Mouse (Mus musculus): Measurements from ENCODE around the gene Liph.
"Not testable (repeated sequence)": the region's sequence is repeated elsewhere in the genome, so short reads cannot be mapped to it uniquely, and the experiment has no call there.

The Liph gene

GRCm38 (mm10) chr16:21995304-21995703, at the start of gene Liph:
Gene Liph, minus strand, starts transcription at chr16:21995663.
- DNase-seq (ENCODE audit: low read depth in 1 of 2, low spot score in 2 of 2): peak in 1 of 2 experiments; percentile 15

GRCm38 (mm10) chr16:22043830-22044229, 48.4 kb upstream of the Liph start:
- DNase-seq (ENCODE audit: low read depth in 1 of 2, low spot score in 2 of 2): no peak

GRCm38 (mm10) chr16:22039978-22040377, 44.5 kb upstream of the Liph start:
- no peak for DNase-seq (ENCODE audit: low read depth in 1 of 2, low spot score in 2 of 2)

GRCm38 (mm10) chr16:22038554-22038953, 43.1 kb upstream of the Liph start:
- DNase-seq (ENCODE audit: low read depth in 1 of 2, low spot score in 2 of 2): no peak

- no peak for DNase-seq (ENCODE audit: low read depth in 1 of 2, low spot score in 2 of 2)
Observed at GRCm38 (mm10) chr16:22027474-22027873, 32.0 kb upstream of the Liph start.

- DNase-seq (ENCODE audit: low read depth in 1 of 2, low spot score in 2 of 2): no peak
Observed at GRCm38 (mm10) chr16:22022122-22022521, 26.7 kb upstream of the Liph start.

GRCm38 (mm10) chr16:22015569-22015968, 20.1 kb upstream of the Liph start:
- no peak for DNase-seq (ENCODE audit: low read depth in 1 of 2, low spot score in 2 of 2)

- no peak for DNase-seq (ENCODE audit: low read depth in 1 of 2, low spot score in 2 of 2)
Observed at GRCm38 (mm10) chr16:22009596-22009995, 14.1 kb upstream of the Liph start.

- DNase-seq (ENCODE audit: low read depth in 1 of 2, low spot score in 2 of 2): peak; percentile 99 to 100
Observed at GRCm38 (mm10) chr16:22009099-22009584, 13.7 kb upstream of the Liph start, which contains the start of gene Senp2. Gene Senp2, plus strand, starts transcription at chr16:22009484.

GRCm38 (mm10) chr16:22001606-22002005, 6.1 kb upstream of the Liph start:
- DNase-seq (ENCODE audit: low read depth in 1 of 2, low spot score in 2 of 2): no peak

GRCm38 (mm10) chr16:22001172-22001571, 5.7 kb upstream of the Liph start:
- no peak for DNase-seq (ENCODE audit: low read depth in 1 of 2, low spot score in 2 of 2)

- DNase-seq (ENCODE audit: low read depth in 1 of 2, low spot score in 2 of 2): no peak
Observed at GRCm38 (mm10) chr16:21999941-22000690, 4.7 kb upstream of the Liph start.

GRCm38 (mm10) chr16:21998061-21998460, 2.6 kb upstream of the Liph start:
- DNase-seq (ENCODE audit: low read depth in 1 of 2, low spot score in 2 of 2): no peak

- DNase-seq (ENCODE audit: low read depth in 1 of 2, low spot score in 2 of 2): no peak
Observed at GRCm38 (mm10) chr16:21996881-21997641, 1.6 kb upstream of the Liph start.

- DNase-seq (ENCODE audit: low read depth in 1 of 2, low spot score in 2 of 2): no peak
Observed at GRCm38 (mm10) chr16:21996402-21996801, 939 bp upstream of the Liph start.

- DNase-seq (ENCODE audit: low read depth in 1 of 2, low spot score in 2 of 2): no peak
Observed at GRCm38 (mm10) chr16:21991774-21992173, 3.7 kb downstream of the Liph start.

GRCm38 (mm10) chr16:21990893-21991292, 4.6 kb downstream of the Liph start:
- DNase-seq (ENCODE audit: low read depth in 1 of 2, low spot score in 2 of 2): not testable (repeated sequence)

GRCm38 (mm10) chr16:21987956-21988355, 7.5 kb downstream of the Liph start:
- no peak for DNase-seq (ENCODE audit: low read depth in 1 of 2, low spot score in 2 of 2)

- DNase-seq (ENCODE audit: low read depth in 1 of 2, low spot score in 2 of 2): no peak
Observed at GRCm38 (mm10) chr16:21986191-21986590, 9.3 kb downstream of the Liph start.

GRCm38 (mm10) chr16:21984091-21984490, 11.4 kb downstream of the Liph start:
- no peak for DNase-seq (ENCODE audit: low read depth in 1 of 2, low spot score in 2 of 2)

GRCm38 (mm10) chr16:21983581-21983980, 11.9 kb downstream of the Liph start:
- DNase-seq (ENCODE audit: low read depth in 1 of 2, low spot score in 2 of 2): no peak

- DNase-seq (ENCODE audit: low read depth in 1 of 2, low spot score in 2 of 2): no peak
Observed at GRCm38 (mm10) chr16:21983146-21983545, 12.3 kb downstream of the Liph start.

All from monocyte, adult 2 months (primary cell).